Mouse (Mus musculus): ENCODE measurements around the gene Prkg1.

DNA sequence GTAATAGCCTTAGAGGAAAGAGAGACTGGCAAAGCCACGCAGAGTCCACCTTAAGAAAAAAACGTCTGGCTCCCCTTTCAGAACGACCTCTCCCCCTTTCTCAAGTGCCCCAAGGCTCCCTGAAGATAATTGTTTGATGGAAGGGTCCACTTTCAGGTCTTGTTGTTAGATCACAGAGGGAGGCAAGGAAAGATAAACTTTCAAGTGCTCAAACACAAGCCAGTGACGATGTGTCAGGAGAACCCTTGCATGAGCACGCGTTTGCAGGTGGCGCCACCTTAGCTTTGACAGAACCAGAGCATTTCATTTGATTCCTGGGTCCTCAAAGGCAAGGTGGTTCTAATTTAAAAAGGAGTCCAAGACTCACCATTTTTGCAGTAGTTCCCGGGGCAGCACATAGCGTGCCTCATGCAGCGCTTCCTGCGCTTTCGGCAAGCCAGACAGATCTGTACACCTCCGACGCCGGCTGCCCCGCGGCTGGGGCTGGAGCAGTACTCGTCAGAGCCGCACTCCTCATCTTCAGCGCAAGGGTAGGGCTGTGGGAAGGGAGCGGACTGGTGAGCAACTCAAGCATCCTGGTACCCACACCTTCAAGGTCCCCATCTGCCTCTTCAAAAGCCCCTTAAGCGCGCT lies 1216.3 kb downstream of the Prkg1 start:
- TF ChIP-seq CTCF (IDR thresholded peaks at IDR 0.05; ENCODE audit: control insufficient read depth, insufficient read depth, low read length) (no peak), POLR2A (IDR thresholded peaks at IDR 0.05; ENCODE audit: borderline replicate concordance, control insufficient read depth, low read depth, low read length) (no peak)

All from bone marrow, adult 2 months (tissue).